Mouse (Mus musculus) pancreas, adult 10 weeks (tissue): Measurements from ENCODE around the gene Zscan4b. TPM values are rescaled to one million over a fixed set of nuclear protein-coding genes. Genes with fewer than 3 reads are reported as not detected.

Experiments
- polyA plus RNA-seq: library from polyadenylated mRNA; stranded (reverse); fragments of 350-450 nt; fragmentation: Illumina TruSeq; extraction: RNeasy Lipid Tissue Mini Kit (QIAGEN cat#74804); gene quantifications from one replicate; pipeline ENCODE4 v1.2.3, GENCODE M21; 2015; ENCODE audit warnings: low read depth, low replicate concordance; ENCODE audit not compliant: insufficient read depth

Gene Zscan4b
- polyA plus RNA-seq: not detected

DNA sequence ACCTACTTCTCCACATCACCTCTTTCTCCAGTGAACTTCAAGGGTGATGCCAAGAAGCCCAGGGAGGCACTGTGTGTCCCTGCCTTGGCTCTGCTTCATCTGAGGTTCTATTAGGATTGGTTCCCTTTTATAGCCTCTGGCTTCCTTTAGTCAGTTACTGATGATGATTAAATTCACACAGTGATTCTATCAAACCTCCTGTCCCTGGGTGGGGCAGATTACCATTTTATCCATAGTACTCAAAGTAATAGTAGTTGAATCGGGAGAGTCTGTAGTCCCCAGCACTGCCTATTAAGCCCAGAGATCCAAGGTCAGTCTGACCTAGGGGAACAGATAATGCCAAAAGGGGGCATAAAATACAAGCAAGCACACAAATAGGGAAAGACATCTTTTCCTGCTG, at the start of gene Zscan4b:
Gene Zscan4b (minus strand): TSS at position 101 of the 400 bp plus-strand sequence.

Other genes starting within 250 kb of the Zscan4b start
- gene Nlrp4b, start 217.3 kb downstream of the Zscan4b start, polyA plus RNA-seq: not detected
- gene Vmn1r71, start 150.7 kb downstream of the Zscan4b start, polyA plus RNA-seq: not detected
- gene Zscan4c, start 100.7 kb upstream of the Zscan4b start, polyA plus RNA-seq: not detected
- gene Zscan4-ps1, start 164.6 kb upstream of the Zscan4b start, polyA plus RNA-seq: not detected